16 mouse cellular contexts compared by ENCODE assay signal in genomic region chr9:64668001-64668400, GRCm38 (mm10).
"Had no signal": no experiment of that assay in that cellular context is flagged by ENCODE, and none has a peak within 500 bp of the region (broad histone marks: within the 10 kb centered on the region; RNA-seq: fewer than 3 reads in every experiment).

No protein-coding gene starts in this region.

- H3K27ac ChIP-seq: kidney, postnatal 0 days; layer of hippocampus, adult 2 months; limb, embryonic 10.5 days; limb, embryonic 13.5 days; liver, embryonic 12.5 days; liver, embryonic 15.5 days; lung, embryonic 15.5 days; midbrain, embryonic 10.5 days; stomach, embryonic 15.5 days had no signal

- H3K4me3 ChIP-seq: layer of hippocampus, adult 2 months; limb, embryonic 10.5 days; limb, embryonic 13.5 days; liver, embryonic 12.5 days; liver, embryonic 15.5 days; lung, embryonic 15.5 days; megakaryocyte, embryonic 14.5 days; midbrain, embryonic 10.5 days; stomach, embryonic 15.5 days had no signal

- H3K36me3 ChIP-seq: limb, embryonic 10.5 days; limb, embryonic 13.5 days; liver, embryonic 12.5 days; liver, embryonic 15.5 days; lung, embryonic 15.5 days; midbrain, embryonic 10.5 days; stomach, embryonic 15.5 days had no signal

- H3K4me2 ChIP-seq: limb, embryonic 13.5 days; liver, embryonic 12.5 days; liver, embryonic 15.5 days; lung, embryonic 15.5 days; stomach, embryonic 15.5 days had no signal

- DNase-seq: layer of hippocampus, adult 9-11 months; lung, adult 18-20 months; midbrain, embryonic 14.5 days; retina, postnatal 1 day; right cerebral cortex, postnatal 25 days; spleen, adult 18-20 months had no signal

- ATAC-seq: liver, embryonic 12.5 days had no signal

- H3K27me3 ChIP-seq: limb, embryonic 13.5 days; lung, embryonic 15.5 days; stomach, embryonic 15.5 days had no signal

- H3K9ac ChIP-seq: limb, embryonic 13.5 days; liver, embryonic 12.5 days; liver, embryonic 15.5 days; lung, embryonic 15.5 days; stomach, embryonic 15.5 days had no signal

- H3K9me3 ChIP-seq: limb, embryonic 10.5 days; limb, embryonic 13.5 days; liver, embryonic 12.5 days; liver, embryonic 15.5 days; lung, embryonic 15.5 days; megakaryocyte, embryonic 14.5 days; midbrain, embryonic 10.5 days; stomach, embryonic 15.5 days had no signal
